Mouse (Mus musculus): ENCODE results near the gene Scfd2.

Gene Scfd2

GRCm38 (mm10) chr5:74531630-74532280, at the start of gene Scfd2:
Gene Scfd2, minus strand, starts transcription at chr5:74531759.
- peak; percentile 93 for DNase-seq (ENCODE audit: low spot score)

- DNase-seq (ENCODE audit: low spot score), result no peak
These were observed 40.2 kb upstream of the Scfd2 start for GRCm38 (mm10) chr5:74571767-74572166.

- no peak for DNase-seq (ENCODE audit: low spot score)
These were observed 29.6 kb upstream of the Scfd2 start for GRCm38 (mm10) chr5:74561151-74561550.

GRCm38 (mm10) chr5:74549566-74549965, 18.0 kb upstream of the Scfd2 start:
- DNase-seq (ENCODE audit: low spot score), result no peak

- DNase-seq (ENCODE audit: low spot score), result no peak
These were observed 14.0 kb upstream of the Scfd2 start for GRCm38 (mm10) chr5:74545606-74546005.

- no peak for DNase-seq (ENCODE audit: low spot score)
These were observed 4.8 kb upstream of the Scfd2 start for GRCm38 (mm10) chr5:74536180-74536947.

- peak; percentile 76 for DNase-seq (ENCODE audit: low spot score)
These were observed 3.9 kb upstream of the Scfd2 start, which contains the start of gene Fip1l1 for GRCm38 (mm10) chr5:74535240-74536021. Gene Fip1l1, plus strand, starts transcription at chr5:74535449.

GRCm38 (mm10) chr5:74530785-74531184, 774 bp downstream of the Scfd2 start:
- DNase-seq (ENCODE audit: low spot score), result no peak

- no peak for DNase-seq (ENCODE audit: low spot score)
These were observed 4.5 kb downstream of the Scfd2 start for GRCm38 (mm10) chr5:74527025-74527424.

GRCm38 (mm10) chr5:74511686-74512085, 19.9 kb downstream of the Scfd2 start:
- DNase-seq (ENCODE audit: low spot score), result no peak

GRCm38 (mm10) chr5:74492705-74493104, 38.9 kb downstream of the Scfd2 start:
- no peak for DNase-seq (ENCODE audit: low spot score)

- no peak for DNase-seq (ENCODE audit: low spot score)
These were observed 46.9 kb downstream of the Scfd2 start for GRCm38 (mm10) chr5:74484646-74485045.

- peak; percentile 9 for DNase-seq (ENCODE audit: low spot score)
These were observed 48.9 kb downstream of the Scfd2 start for GRCm38 (mm10) chr5:74482633-74483032.

GRCm38 (mm10) chr5:74482034-74482433, 49.5 kb downstream of the Scfd2 start:
- no peak for DNase-seq (ENCODE audit: low spot score)

- DNase-seq (ENCODE audit: low spot score), result no peak
These were observed 51.1 kb downstream of the Scfd2 start for GRCm38 (mm10) chr5:74480409-74480808.

GRCm38 (mm10) chr5:74479947-74480346, 51.6 kb downstream of the Scfd2 start:
- DNase-seq (ENCODE audit: low spot score), result no peak

GRCm38 (mm10) chr5:74479157-74479556, 52.4 kb downstream of the Scfd2 start:
- no peak for DNase-seq (ENCODE audit: low spot score)

- no peak for DNase-seq (ENCODE audit: low spot score)
These were observed 55.0 kb downstream of the Scfd2 start for GRCm38 (mm10) chr5:74476551-74476950.

- no peak for DNase-seq (ENCODE audit: low spot score)
These were observed 58.4 kb downstream of the Scfd2 start for GRCm38 (mm10) chr5:74473117-74473516.

GRCm38 (mm10) chr5:74470819-74471218, 60.7 kb downstream of the Scfd2 start:
- DNase-seq (ENCODE audit: low spot score), result no peak

- no peak for DNase-seq (ENCODE audit: low spot score)
These were observed 61.9 kb downstream of the Scfd2 start for GRCm38 (mm10) chr5:74469620-74470019.

- no peak for DNase-seq (ENCODE audit: low spot score)
These were observed 63.8 kb downstream of the Scfd2 start for GRCm38 (mm10) chr5:74467753-74468152.

- DNase-seq (ENCODE audit: low spot score), result no peak
These were observed 74.8 kb downstream of the Scfd2 start for GRCm38 (mm10) chr5:74456759-74457158.
